Mouse (Mus musculus) kidney, postnatal 0 days (tissue): ENCODE data around the gene Tut4. TPM values are rescaled to one million over a fixed set of nuclear protein-coding genes. Genes with fewer than 3 reads are reported as not detected.

Source experiments
- ATAC-seq: fragments of 200-750 bp; cut with Nextera tagmentation; replicated peaks from 2 replicates; pipeline ENCODE4 v1.8.0; 2017; ENCODE audit warnings: low read depth, moderate number of reproducible peaks, moderate TSS enrichment, moderate library complexity; ENCODE audit not compliant: low FRiP score
- DNase-seq: peaks from one replicate; pipeline ENCODE4 v3.0.0-alpha.2; 2016; ENCODE audit warnings: low spot score
- H3K27ac ChIP-seq: fragments of 300-500 bp; sonication (generic); 2 replicates; pipeline ENCODE4 v1.5.1; 2014; ENCODE audit warnings: mild to moderate bottlenecking
- H3K27me3 ChIP-seq: fragments of 300-500 bp; sonication (generic); 2 replicates; pipeline ENCODE4 v1.6.1; 2014; ENCODE audit warnings: low read length, mixed read lengths; ENCODE audit not compliant: insufficient read depth
- H3K36me3 ChIP-seq: fragments of 300-500 bp; sonication (generic); 2 replicates; pipeline ENCODE4 v1.6.1; 2014; ENCODE audit warnings: low read length, mixed read lengths; ENCODE audit not compliant: insufficient read depth
- H3K4me1 ChIP-seq: fragments of 300-500 bp; sonication (generic); replicated peaks from 2 replicates; pipeline ENCODE4 v1.6.1; 2014; ENCODE audit warnings: antibody characterized with exemption, low read length, mixed read lengths; ENCODE audit not compliant: insufficient read depth
- H3K4me2 ChIP-seq: fragments of 300-500 bp; sonication (generic); 2 replicates; pipeline ENCODE4 v1.6.1; 2014; ENCODE audit warnings: mild to moderate bottlenecking, low read length, moderate library complexity, mixed read lengths
- H3K4me3 ChIP-seq: fragments of 300-500 bp; sonication (generic); replicated peaks from 2 replicates; pipeline ENCODE4 v1.5.1; 2014; ENCODE audit warnings: low read depth, low read length
- H3K9ac ChIP-seq: fragments of 300-500 bp; sonication (generic); 2 replicates; pipeline ENCODE4 v1.6.1; 2014; ENCODE audit warnings: low read depth, low read length
- H3K9me3 ChIP-seq: fragments of 300-500 bp; sonication (generic); replicated peaks from 2 replicates; pipeline ENCODE4 v1.6.1; 2016; ENCODE audit warnings: low read length, inconsistent platforms, mixed read lengths
- CTCF ChIP-seq: IDR thresholded peaks from 2 replicates; pipeline ENCODE4 v1.5.1; 2016; ENCODE audit warnings: antibody characterized with exemption, low read depth, mild to moderate bottlenecking, moderate library complexity
- WGBS: fragments of 180-500 bp; shearing (Covaris S2); extraction: QIAGEN DNeasy Blood & Tissue Kit; methylation state at CpG from one replicate; pipeline ENCODE4 v1.1.7; 2014; 5-methylcytosine and 5-hydroxymethylcytosine counted together
- polyA plus RNA-seq: library from polyadenylated mRNA; unstranded; fragments of >200 nt; fragmentation: Nextera tagmentation; extraction: Ambion mirVana; gene quantifications from 2 replicates; pipeline ENCODE4 v1.2.1, GENCODE M21; 2015

Gene Tut4
- polyA plus RNA-seq, 1 experiment from 2014 or later = 56.6 TPM

DNA sequence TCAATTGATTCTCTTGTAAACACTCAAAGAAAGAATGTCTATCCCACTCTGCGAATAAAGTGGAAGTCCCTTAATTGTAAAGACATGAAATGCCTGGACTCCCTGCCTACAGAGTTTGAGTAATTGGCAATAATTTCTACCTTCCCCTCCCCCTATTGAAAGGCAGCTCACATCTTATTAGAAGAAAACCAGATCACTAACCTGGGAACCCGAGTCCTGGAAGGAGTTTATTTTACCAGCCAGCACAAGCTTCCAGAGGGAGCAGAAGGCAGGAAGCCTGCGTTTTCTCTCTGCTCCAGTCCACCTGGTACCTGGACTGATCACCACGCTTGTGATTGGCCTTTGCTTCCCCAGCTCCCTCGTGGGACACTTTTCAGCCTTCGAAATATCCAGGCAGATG is 25.9 kb upstream of the Tut4 start:
- ATAC-seq (no peak), DNase-seq (no peak)

DNA sequence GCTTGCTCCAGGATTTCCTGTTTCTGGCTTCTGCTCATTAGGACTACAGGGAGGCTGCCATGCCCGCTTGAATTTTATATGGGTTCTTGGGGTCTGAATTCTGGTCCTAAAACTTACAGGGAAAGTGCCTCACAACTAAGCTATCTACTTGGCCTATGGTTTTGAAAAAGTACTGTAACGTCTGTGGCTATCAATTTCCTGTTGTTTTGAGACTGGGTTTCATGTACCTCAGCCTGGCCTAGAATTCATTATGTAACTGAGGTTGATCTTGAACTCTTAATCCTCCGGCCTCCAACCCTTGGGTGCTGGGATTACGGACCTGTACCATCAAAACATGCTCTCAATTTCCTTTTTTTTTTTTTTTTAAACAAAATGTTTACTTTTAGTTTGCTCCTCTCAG is 25.0 kb upstream of the Tut4 start:
- 74% methylated on average over 4 of the region's 4 CpGs for WGBS
- H3K9me3 ChIP-seq = no peaks in the 10 kb centered on the region
- ATAC-seq (no peak), DNase-seq (no peak)
- H3K27ac ChIP-seq = no peak overlapping the region
- H3K4me1 ChIP-seq = no peaks in the 10 kb centered on the region
- no peak overlapping the region for H3K4me2 ChIP-seq
- TF ChIP-seq CTCF = no peak
- H3K36me3 ChIP-seq = no peaks in the 10 kb centered on the region
- no peaks in the 10 kb centered on the region for H3K27me3 ChIP-seq
- H3K4me3 ChIP-seq = no peak overlapping the region
- no peak overlapping the region for H3K9ac ChIP-seq

More for the DNA sequence above, 25.9 kb upstream of the Tut4 start:
- Histone ChIP-seq H3K4me2 (no peak overlapping the region), H3K36me3 (no peaks in the 10 kb centered on the region), H3K4me1 (no peaks in the 10 kb centered on the region), H3K27me3 (no peaks in the 10 kb centered on the region), H3K9ac (no peak overlapping the region), H3K4me3 (no peak overlapping the region), H3K9me3 (no peaks in the 10 kb centered on the region), H3K27ac (no peak overlapping the region)
- TF ChIP-seq CTCF = no peak
- WGBS = 26% methylated on average over 6 of the region's 6 CpGs

DNA sequence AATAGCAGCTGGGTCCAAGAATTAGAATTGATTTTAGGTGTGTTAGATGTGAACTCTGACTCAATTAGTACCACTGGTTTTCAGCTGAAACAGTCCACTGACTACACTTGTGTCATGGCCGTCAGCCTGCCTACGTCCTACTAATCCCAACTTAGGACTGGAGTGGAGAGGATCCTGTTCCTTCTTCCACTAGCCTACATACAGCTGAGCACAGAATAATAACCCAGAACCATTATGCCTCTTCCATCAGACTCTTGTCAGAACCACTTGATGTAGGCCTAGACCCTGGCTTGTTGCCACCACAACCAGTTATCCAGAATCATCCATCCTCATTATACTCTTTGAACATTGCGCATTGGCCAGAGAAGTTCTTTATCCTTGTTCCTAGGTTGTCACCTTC is 24.4 kb upstream of the Tut4 start:
- no peaks in the 10 kb centered on the region for H3K4me1 ChIP-seq
- H3K9me3 ChIP-seq = no peaks in the 10 kb centered on the region
- no peak overlapping the region for H3K9ac ChIP-seq
- no peak overlapping the region for H3K27ac ChIP-seq
- ATAC-seq = no peak
- H3K4me2 ChIP-seq = no peak overlapping the region
- H3K36me3 ChIP-seq = no peaks in the 10 kb centered on the region
- TF ChIP-seq CTCF = no peak
- no peaks in the 10 kb centered on the region for H3K27me3 ChIP-seq
- no peak overlapping the region for H3K4me3 ChIP-seq
- no peak for DNase-seq
- 92% methylated on average over 3 of the region's 3 CpGs for WGBS

DNA sequence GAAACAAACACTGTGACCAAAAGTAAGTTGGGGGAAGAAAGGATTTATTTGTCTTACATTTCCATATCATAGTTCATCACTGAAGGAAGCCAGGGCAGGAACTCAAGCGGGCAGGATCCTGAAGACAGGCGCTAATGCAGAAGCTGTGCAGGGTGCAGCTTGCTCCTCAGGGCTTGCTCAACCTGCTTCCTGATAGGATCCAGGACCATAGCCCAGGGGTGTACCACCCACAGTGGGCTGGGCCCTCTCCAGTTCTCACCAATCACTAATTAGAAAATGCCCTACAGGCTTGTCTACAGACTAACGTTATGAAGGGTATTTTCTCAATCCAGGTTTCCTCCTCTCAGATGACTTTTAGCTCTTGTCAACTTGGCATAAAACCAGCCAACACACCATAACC is 23.6 kb upstream of the Tut4 start:
- DNase-seq = no peak
- 76% methylated on average over 3 of the region's 3 CpGs for WGBS

DNA sequence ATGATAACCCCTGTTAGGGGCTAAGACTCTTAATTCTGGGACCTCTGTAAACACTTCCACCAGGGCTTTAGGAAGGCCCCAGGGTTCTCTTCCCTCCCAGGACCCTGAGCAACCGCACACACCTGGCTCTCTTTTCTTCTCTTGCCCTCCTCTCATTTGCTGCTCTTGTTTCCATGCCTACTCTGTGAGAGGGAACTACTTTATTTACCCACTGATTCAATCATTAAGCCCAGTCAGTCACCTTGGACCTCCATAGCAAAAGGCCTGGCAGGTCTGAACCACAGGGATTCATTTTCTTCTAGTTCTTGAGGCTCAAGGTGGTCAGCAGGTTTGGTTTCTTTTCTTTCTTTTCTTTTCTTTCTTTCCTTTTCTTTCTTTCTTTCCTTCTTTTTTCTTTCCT is 23.0 kb upstream of the Tut4 start:
- H3K27ac ChIP-seq = no peak overlapping the region
- no peak overlapping the region for H3K4me2 ChIP-seq
- no peaks in the 10 kb centered on the region for H3K4me1 ChIP-seq
- ATAC-seq (no peak), DNase-seq (no peak)
- no peaks in the 10 kb centered on the region for H3K9me3 ChIP-seq
- H3K9ac ChIP-seq = no peak overlapping the region
- H3K27me3 ChIP-seq = no peaks in the 10 kb centered on the region
- no peak for TF ChIP-seq CTCF
- H3K4me3 ChIP-seq = no peak overlapping the region
- WGBS = 83% methylated on average over 1 of the region's 1 CpGs
- H3K36me3 ChIP-seq = no peaks in the 10 kb centered on the region

More for the DNA sequence above, 23.6 kb upstream of the Tut4 start:
- H3K27me3 ChIP-seq = no peaks in the 10 kb centered on the region
- no peaks in the 10 kb centered on the region for H3K9me3 ChIP-seq
- no peak for TF ChIP-seq CTCF
- no peak overlapping the region for H3K9ac ChIP-seq
- H3K27ac ChIP-seq = no peak overlapping the region
- H3K36me3 ChIP-seq = no peaks in the 10 kb centered on the region
- H3K4me1 ChIP-seq = no peaks in the 10 kb centered on the region
- ATAC-seq = no peak
- no peak overlapping the region for H3K4me3 ChIP-seq
- no peak overlapping the region for H3K4me2 ChIP-seq

DNA sequence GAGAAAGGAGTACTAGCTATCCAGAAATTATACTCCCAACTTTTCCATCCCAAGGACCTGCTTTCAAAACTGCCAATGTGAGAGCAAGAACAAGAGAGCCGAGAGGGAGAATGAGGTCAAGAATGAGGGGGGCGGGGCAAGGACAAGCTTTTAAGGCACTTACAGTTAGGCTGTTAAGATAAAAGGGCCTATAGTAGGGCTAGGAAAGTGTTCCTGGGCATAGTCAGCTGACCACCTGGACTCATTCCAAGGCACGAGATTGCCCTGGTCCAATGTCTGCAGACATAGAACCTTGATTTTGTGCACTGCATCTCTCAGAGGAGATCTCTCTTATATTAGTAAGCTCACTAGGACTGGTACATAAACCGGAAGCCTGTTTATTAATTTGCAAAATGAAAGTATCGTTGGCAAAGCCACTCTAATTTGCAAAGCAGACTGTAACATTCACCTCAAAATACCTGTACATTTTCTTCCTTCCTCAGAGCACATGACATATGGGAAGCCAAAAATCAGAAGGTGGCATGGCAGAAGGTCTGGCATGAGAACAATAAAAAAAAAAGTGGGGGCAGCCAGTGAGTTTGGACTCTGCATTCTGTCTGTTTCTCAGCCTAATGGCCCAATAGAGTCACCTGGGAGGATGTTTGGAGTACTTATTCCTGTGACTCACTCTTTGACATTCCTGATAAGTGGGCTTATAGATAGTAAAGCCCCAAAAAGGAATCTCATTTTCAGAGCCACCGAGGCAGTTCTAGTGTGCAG is 21.0 kb upstream of the Tut4 start:
- no peaks in the 10 kb centered on the region for H3K36me3 ChIP-seq
- ATAC-seq = no peak; the same call in 1 of the 2 replicates
- no peak overlapping the region for H3K4me2 ChIP-seq
- no peak for DNase-seq
- no peaks in the 10 kb centered on the region for H3K9me3 ChIP-seq
- H3K27ac ChIP-seq = no peak overlapping the region
- no peaks in the 10 kb centered on the region for H3K27me3 ChIP-seq
- H3K9ac ChIP-seq = no peak overlapping the region
- no peak for TF ChIP-seq CTCF
- WGBS = 63% methylated on average over 6 of the region's 6 CpGs
- no peak overlapping the region for H3K4me3 ChIP-seq
- no peaks in the 10 kb centered on the region for H3K4me1 ChIP-seq

DNA sequence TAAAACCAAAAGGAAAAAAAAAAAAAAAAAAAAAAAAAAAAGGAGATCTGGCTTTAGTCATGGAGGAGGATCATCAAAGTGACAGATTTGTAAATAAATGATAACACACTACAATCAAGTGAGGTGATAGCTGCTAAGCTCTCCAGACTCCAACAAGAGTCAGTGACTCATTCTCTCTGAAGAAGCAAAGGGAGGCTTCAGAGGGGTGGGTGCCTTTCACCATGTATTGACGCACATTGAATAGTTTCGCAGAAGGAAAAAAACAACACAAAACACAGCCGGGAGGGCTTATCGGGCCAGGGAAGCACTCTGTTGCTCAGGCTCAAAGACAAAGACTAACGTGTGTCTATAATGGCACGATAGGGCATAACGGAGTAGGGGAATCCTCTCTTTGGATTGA is 11.1 kb upstream of the Tut4 start:
- DNase-seq = no peak

More for the DNA sequence above, 11.1 kb upstream of the Tut4 start:
- Histone ChIP-seq H3K4me3 (no peak overlapping the region), H3K9ac (no peak overlapping the region), H3K4me1 (no peaks in the 10 kb centered on the region), H3K36me3 (no peaks in the 10 kb centered on the region), H3K27me3 (no peaks in the 10 kb centered on the region), H3K27ac (no peak overlapping the region), H3K4me2 (no peak overlapping the region), H3K9me3 (no peaks in the 10 kb centered on the region)
- no peak for TF ChIP-seq CTCF
- ATAC-seq = no peak
- WGBS = 87% methylated on average over 7 of the region's 7 CpGs
